Mouse (Mus musculus) CH12.LX (cell line): ENCODE results near the gene Olfr699. TPM values are rescaled to one million over a fixed set of nuclear protein-coding genes. Genes with fewer than 3 reads are reported as not detected.

Source experiments
- DNase-seq: peaks from one replicate; pipeline ENCODE4 v3.0.0-alpha.2; 2013; ENCODE audit errors: extremely low read depth
- H3K27ac ChIP-seq: 2 replicates; pipeline ENCODE4 v1.5.1; 2012; ENCODE audit warnings: low read depth, mild to moderate bottlenecking, control low read depth, moderate library complexity; ENCODE audit not compliant: insufficient read depth
- H3K27me3 ChIP-seq: replicated peaks from 2 replicates; pipeline ENCODE3; 2012; ENCODE audit warnings: inconsistent platforms
- H3K36me3 ChIP-seq, 2 experiments: replicated peaks in 1 of 2; 2 replicates each; pipeline versions ENCODE3 to v1.6.1; 2012; ENCODE audit warnings: inconsistent platforms in 1 of 2, low read length in 1 of 2, mild to moderate bottlenecking in 1 of 2, mixed read lengths in 1 of 2, moderate library complexity in 1 of 2; ENCODE audit not compliant: control insufficient read depth in 1 of 2, insufficient read depth in 1 of 2
- H3K4me1 ChIP-seq, 2 experiments: 2 replicates each; pipeline ENCODE4 v1.6.1; 2012; ENCODE audit warnings: inconsistent platforms in 1 of 2, moderate library complexity in 1 of 2; ENCODE audit not compliant: insufficient read depth in 2 of 2, control insufficient read depth in 1 of 2
- H3K4me2 ChIP-seq: 2 replicates; pipeline ENCODE4 v1.6.1; 2012; ENCODE audit warnings: low read depth, mild to moderate bottlenecking, control low read depth; ENCODE audit not compliant: poor library complexity, insufficient read depth, severe bottlenecking
- H3K4me3 ChIP-seq, 3 experiments: fragments of 150-350 bp in 1 of 3; sonication (generic) in 1 of 3; replicated peaks in 1 of 3; 2 replicates each; pipeline versions ENCODE3 to v1.5.1; 2011 to 2012; ENCODE audit warnings: low read depth in 2 of 3, low read length in 2 of 3, mild to moderate bottlenecking in 2 of 3, moderate library complexity in 2 of 3, control low read depth in 1 of 3, improper control_type of control experiment in 1 of 3, inconsistent platforms in 1 of 3, mixed read lengths in 1 of 3; ENCODE audit not compliant: poor library complexity in 1 of 3
- H3K79me2 ChIP-seq: replicated peaks from 2 replicates; pipeline ENCODE4 v1.6.1; 2012; ENCODE audit warnings: mild to moderate bottlenecking, moderate library complexity; ENCODE audit not compliant: control insufficient read depth, poor library complexity, insufficient read depth, severe bottlenecking; ENCODE audit errors: extremely low read depth
- H3K9ac ChIP-seq: 2 replicates; pipeline ENCODE4 v1.6.1; 2012; ENCODE audit warnings: low read depth, mild to moderate bottlenecking, control low read depth, moderate library complexity; ENCODE audit not compliant: insufficient read depth
- H3K9me3 ChIP-seq: replicated peaks from 2 replicates; pipeline ENCODE3; 2012; ENCODE audit warnings: low read length, inconsistent platforms, mixed read lengths
- BHLHE40 ChIP-seq: IDR thresholded peaks from 2 replicates; pipeline ENCODE4 v1.6.1; 2011; ENCODE audit warnings: mild to moderate bottlenecking, low read depth, low read length, improper control_type of control experiment
- CTCF ChIP-seq, 2 experiments: IDR thresholded peaks in 1 of 2; conservative IDR thresholded peaks in 1 of 2; 2 replicates each; pipeline ENCODE4 v1.5.1; 2011 to 2012; ENCODE audit warnings: low read depth in 2 of 2, low read length in 2 of 2, improper control_type of control experiment in 1 of 2, inconsistent platforms in 1 of 2, mild to moderate bottlenecking in 1 of 2, moderate library complexity in 1 of 2
- E2F4 ChIP-seq: IDR thresholded peaks from 2 replicates; pipeline ENCODE4 v1.6.1; 2011; ENCODE audit warnings: low read depth, low read length, improper control_type of control experiment; ENCODE audit not compliant: insufficient replicate concordance
- EP300 ChIP-seq: IDR thresholded peaks from 2 replicates; pipeline ENCODE4 v1.6.1; 2011; ENCODE audit warnings: low read length, improper control_type of control experiment
- JUN ChIP-seq: IDR thresholded peaks from 2 replicates; pipeline ENCODE4 v1.6.1; 2011; ENCODE audit warnings: low read depth, mild to moderate bottlenecking, low read length, improper control_type of control experiment, moderate library complexity; ENCODE audit not compliant: insufficient read depth
- JUND ChIP-seq: conservative IDR thresholded peaks from 2 replicates; pipeline ENCODE4 v1.6.1; 2011; ENCODE audit warnings: low read depth, low read length, improper control_type of control experiment
- MAX ChIP-seq: IDR thresholded peaks from 2 replicates; pipeline ENCODE4 v1.6.1; 2011; ENCODE audit warnings: low read length, improper control_type of control experiment
- MAZ ChIP-seq: IDR thresholded peaks from 2 replicates; pipeline ENCODE4 v1.6.1; 2012; ENCODE audit warnings: low read depth, mild to moderate bottlenecking, inconsistent platforms, low read length, improper control_type of control experiment, moderate library complexity
- MEF2A ChIP-seq: IDR thresholded peaks from 2 replicates; pipeline ENCODE4 v1.6.1; 2014; ENCODE audit warnings: low read depth, mild to moderate bottlenecking, inconsistent platforms, low read length, improper control_type of control experiment, borderline replicate concordance
- MXI1 ChIP-seq: IDR thresholded peaks from 2 replicates; pipeline ENCODE4 v1.6.1; 2011; ENCODE audit warnings: mild to moderate bottlenecking, low read depth, low read length, improper control_type of control experiment
- MYC ChIP-seq: IDR thresholded peaks from 2 replicates; pipeline ENCODE4 v1.6.1; 2011; ENCODE audit warnings: low read depth, mild to moderate bottlenecking, improper control_type of control experiment, low read length
- NELFE ChIP-seq: IDR thresholded peaks from 2 replicates; pipeline ENCODE4 v1.6.1; 2011; ENCODE audit warnings: low read depth, low read length, improper control_type of control experiment
- NRF1 ChIP-seq: IDR thresholded peaks from 2 replicates; pipeline ENCODE4 v1.6.1; 2014; ENCODE audit warnings: low read depth, mild to moderate bottlenecking, inconsistent platforms, low read length, improper control_type of control experiment, moderate library complexity
- POLR2A ChIP-seq: IDR thresholded peaks from 2 replicates; pipeline ENCODE4 v1.6.1; 2011; ENCODE audit warnings: low read depth, mild to moderate bottlenecking, improper control_type of control experiment, low read length
- POLR2AphosphoS2 ChIP-seq: IDR thresholded peaks from 2 replicates; pipeline ENCODE4 v1.6.1; 2011; ENCODE audit warnings: low read depth, low read length, improper control_type of control experiment
- RAD21 ChIP-seq: IDR thresholded peaks from 2 replicates; pipeline ENCODE4 v1.6.1; 2011; ENCODE audit warnings: low read depth, mild to moderate bottlenecking, low read length, improper control_type of control experiment, moderate library complexity
- RCOR1 ChIP-seq: conservative IDR thresholded peaks from 2 replicates; pipeline ENCODE4 v1.6.1; 2012; ENCODE audit warnings: low read depth, mild to moderate bottlenecking, inconsistent platforms, low read length, improper control_type of control experiment
- SIN3A ChIP-seq: IDR thresholded peaks from 2 replicates; pipeline ENCODE4 v1.6.1; 2012; ENCODE audit warnings: low read length, improper control_type of control experiment, inconsistent platforms
- TBP ChIP-seq: conservative IDR thresholded peaks from 2 replicates; pipeline ENCODE4 v1.6.1; 2011; ENCODE audit warnings: low read depth, low read length, improper control_type of control experiment
- USF2 ChIP-seq: conservative IDR thresholded peaks from 2 replicates; pipeline ENCODE4 v1.6.1; 2011; ENCODE audit warnings: low read depth, low read length, improper control_type of control experiment
- ZC3H11A ChIP-seq: IDR thresholded peaks from 2 replicates; pipeline ENCODE4 v1.6.1; 2012; ENCODE audit warnings: low read depth, mild to moderate bottlenecking, inconsistent platforms, low read length, improper control_type of control experiment
- ZKSCAN1 ChIP-seq: IDR thresholded peaks from 2 replicates; pipeline ENCODE4 v1.6.1; 2012; ENCODE audit warnings: low read depth, inconsistent platforms, low read length, improper control_type of control experiment, borderline replicate concordance
- ZMIZ1 ChIP-seq: IDR thresholded peaks from 2 replicates; pipeline ENCODE4 v1.6.1; 2012; ENCODE audit warnings: low read depth, mild to moderate bottlenecking, inconsistent platforms, low read length, improper control_type of control experiment
- dilution Hi-C: fragments of 300-500 bp; cut with MboI; formaldehyde crosslinking; loops from 2 replicates; pipeline ENCODE4 v1.14.3; 2020; ENCODE audit warnings: low sequenced_read_pairs; ENCODE audit not compliant: extremely low pct_unique_long_range_greater_than_20kb, extremely low pct_ligation_motif_present
- in situ Hi-C: fragments of 300-500 bp; cut with MboI; formaldehyde crosslinking; loops from 3 replicates; pipeline ENCODE4 v1.14.3; 2019; ENCODE audit warnings: low sequenced_read_pairs, low pct_ligation_motif_present, low pct_unique_long_range_greater_than_20kb, mixed read lengths
- polyA plus RNA-seq: library from polyadenylated mRNA; unstranded; fragments of >175 nt; gene quantifications from 2 replicates; pipeline ENCODE4 v1.2.1, GENCODE M21; 2012; ENCODE audit warnings: low read depth; ENCODE audit not compliant: insufficient read length
- total RNA-seq, 2 experiments: library from RNA; depleted of rRNA; stranded (reverse); fragments of 300-350 nt in 1 of 2; fragments of >200 nt in 1 of 2; gene quantifications; 2 replicates each; pipeline ENCODE4 v1.2.3; 2012 to 2014

The Olfr699 gene
- total and polyA plus RNA-seq, 3 experiments, result not detected

DNA sequence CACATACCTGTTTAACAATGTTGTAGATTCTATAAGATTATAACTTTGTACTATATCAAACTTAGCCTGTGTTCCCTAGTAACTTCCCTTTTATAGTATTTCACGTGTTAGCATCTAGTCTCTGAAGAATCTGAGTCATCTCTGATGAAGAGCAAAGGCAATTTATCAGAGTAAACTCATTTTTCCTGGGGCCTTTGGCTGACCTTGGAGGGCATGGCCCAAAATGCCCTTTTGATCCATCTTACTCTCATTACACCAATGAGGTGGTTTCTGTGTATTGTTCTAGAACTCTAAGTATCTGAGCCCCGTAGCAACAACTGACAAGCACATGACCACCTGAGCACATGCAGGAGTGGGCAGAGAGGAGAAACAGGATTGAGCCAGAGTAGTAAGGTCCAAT, 20.8 kb upstream of the Olfr699 start, which contains the start of gene Olfr701:
Olfr701 (plus strand) TSS at position 301 of the 400 bp plus-strand sequence.
- Histone ChIP-seq H3K4me2 (no peak within 1 kb of the TSS), H3K4me1 (no peaks in the 10 kb centered on the region), H3K79me2 (no peaks in the 10 kb centered on the region), H3K36me3 (no peaks in the 10 kb centered on the region), H3K4me3 (no peak within 1 kb of the TSS), H3K27me3 (no peaks in the 10 kb centered on the region), H3K9me3 (no peaks in the 10 kb centered on the region), H3K9ac (no peak within 1 kb of the TSS), H3K27ac (no peak within 1 kb of the TSS)
- in situ Hi-C loops, result no loop called here
- dilution Hi-C loops, result no loop called here
- TF ChIP-seq MXI1 (no peak), JUND (no peak), SIN3A (no peak), EP300 (no peak), ZMIZ1 (no peak), POLR2AphosphoS2 (no peak), POLR2A (no peak), JUN (no peak), USF2 (no peak), MAX (no peak), MEF2A (no peak), RAD21 (no peak), MYC (no peak), RCOR1 (no peak), MAZ (no peak), CTCF (conservative IDR thresholded peaks at IDR 0.05 in 1 of 2, IDR thresholded peaks at IDR 0.05 in 1 of 2; ENCODE audit: low read depth in 2 of 2, low read length in 2 of 2) (no peak), ZC3H11A (no peak), ZKSCAN1 (no peak)
- no peak for DNase-seq

DNA sequence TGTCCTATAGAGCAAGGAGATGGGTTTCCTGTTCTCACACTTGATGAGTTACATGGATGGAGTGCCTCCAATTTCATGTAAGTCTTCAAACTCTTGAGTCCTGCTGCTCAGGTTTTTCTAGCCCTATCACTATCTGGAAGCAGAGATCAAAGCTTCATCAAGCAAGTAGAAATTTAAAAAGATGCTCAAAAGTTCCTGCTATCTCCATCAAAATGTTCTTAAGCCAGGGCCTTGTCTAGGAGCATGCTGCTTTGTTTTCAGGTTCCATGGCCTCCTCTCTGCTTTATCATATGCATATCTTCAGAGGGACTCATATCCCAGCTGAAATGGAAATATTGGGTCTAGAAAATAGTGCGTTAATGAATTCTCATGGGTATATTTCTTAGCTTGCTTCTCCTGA, 15.7 kb upstream of the Olfr699 start, which contains the start of gene Olfr700:
Olfr700 (minus strand) TSS at position 101 of the 400 bp plus-strand sequence.
- Histone ChIP-seq H3K4me1 (no peaks in the 10 kb centered on the region), H3K4me3 (no peak within 1 kb of the TSS), H3K27ac (no peak within 1 kb of the TSS), H3K79me2 (no peaks in the 10 kb centered on the region), H3K4me2 (no peak within 1 kb of the TSS)
- in situ Hi-C loops (no loop called here), dilution Hi-C loops (no loop called here)
- TF ChIP-seq MAZ, result no peak
- no peak for TF ChIP-seq MAX
- no peak for TF ChIP-seq NRF1
- TF ChIP-seq RCOR1, result no peak
- TF ChIP-seq JUN, result no peak
- no peak for TF ChIP-seq BHLHE40
- TF ChIP-seq EP300, result no peak
- TF ChIP-seq NELFE, result no peak
- TF ChIP-seq TBP, result no peak
- no peak for TF ChIP-seq E2F4
- TF ChIP-seq ZMIZ1, result no peak
- no peak for TF ChIP-seq POLR2A
- no peak for TF ChIP-seq RAD21
- TF ChIP-seq, all 38 proteins: peak for 0
- DNase-seq, result no peak
- no peaks in the 10 kb centered on the region for H3K9me3 ChIP-seq
- H3K9ac ChIP-seq, result no peak within 1 kb of the TSS
- H3K27me3 ChIP-seq, result no peaks in the 10 kb centered on the region
- no peaks in the 10 kb centered on the region for H3K36me3 ChIP-seq
